Mouse (Mus musculus): Measurements from ENCODE around the gene Mtcl1. TPM values are rescaled to one million over a fixed set of nuclear protein-coding genes. Genes with fewer than 3 reads are reported as not detected.
"Not testable (repeated sequence)": the region's sequence is repeated elsewhere in the genome, so short reads cannot be mapped to it uniquely, and the experiment has no call there.

Gene Mtcl1
- polyA plus RNA-seq, 1 experiment from 2014 or later, result 8.6 TPM

DNA sequence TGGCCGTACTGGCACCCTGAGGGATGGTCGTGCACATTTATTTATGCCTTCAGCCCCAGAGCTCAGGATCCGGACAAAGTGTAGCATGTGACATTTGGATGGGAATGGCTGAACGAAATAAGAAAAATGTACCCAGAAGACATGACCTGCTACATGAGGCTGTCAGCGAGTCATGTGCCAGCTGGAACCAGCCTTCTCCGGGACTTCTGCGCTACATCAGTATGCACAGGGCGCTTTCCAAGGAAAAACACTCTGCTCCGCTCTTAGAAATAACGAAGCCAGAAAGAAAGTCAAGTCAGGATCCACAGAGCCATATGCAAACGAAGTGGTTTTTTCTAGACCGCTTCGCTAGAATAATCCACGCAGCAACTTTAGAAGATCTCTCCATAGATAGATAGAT is 14.5 kb downstream of the Mtcl1 start:
- no peaks in the 10 kb centered on the region for H3K4me1 ChIP-seq (ENCODE audit: insufficient read depth, low read depth, low read length)
- no peak overlapping the region for H3K4me3 ChIP-seq (ENCODE audit: low read depth, low read length)
- H3K27me3 ChIP-seq (replicated peaks; ENCODE audit: insufficient read depth, low read length), result no peaks in the 10 kb centered on the region
- DNase-seq (ENCODE audit: low spot score) (no peak), ATAC-seq (no peak)
- H3K9ac ChIP-seq (replicated peaks; ENCODE audit: low read depth), result no peak overlapping the region
- H3K9me3 ChIP-seq (ENCODE audit: low read length), result no peaks in the 10 kb centered on the region
- TF ChIP-seq CTCF (IDR thresholded peaks at IDR 0.05) (no peak), EP300 (IDR thresholded peaks at IDR 0.05) (no peak)
- H3K4me2 ChIP-seq (replicated peaks; ENCODE audit: low read depth, low read length), result no peak overlapping the region
- no peak overlapping the region for H3K27ac ChIP-seq (ENCODE audit: low read length)
- WGBS, result 89% methylated on average over 14 of the region's 14 CpGs
- H3K36me3 ChIP-seq (ENCODE audit: insufficient read depth, low read length), result peaks cover 11% of the 10 kb centered on the region

DNA sequence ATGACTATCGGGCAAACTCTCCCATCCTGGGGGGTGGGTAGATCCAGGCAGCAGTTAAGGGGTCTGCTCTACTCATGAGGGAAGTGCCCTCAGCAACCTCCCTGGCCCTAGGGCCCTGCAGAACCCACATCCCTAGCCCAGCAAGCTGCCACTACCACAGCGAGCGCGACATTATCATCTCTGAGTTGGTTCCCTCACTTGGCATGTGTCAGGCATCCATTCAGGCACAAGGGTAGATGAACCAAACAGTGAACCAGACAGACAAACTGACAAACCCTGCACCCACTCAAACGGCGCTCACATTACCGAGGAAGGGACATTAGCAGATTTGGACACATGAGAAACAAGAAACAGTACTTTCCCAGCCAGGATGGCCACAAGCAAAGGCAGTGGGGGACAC is 15.0 kb downstream of the Mtcl1 start:
- TF ChIP-seq EP300 (IDR thresholded peaks at IDR 0.05) (no peak), CTCF (IDR thresholded peaks at IDR 0.05) (no peak)
- DNase-seq (ENCODE audit: low spot score) (no peak), ATAC-seq (no peak)
- Histone ChIP-seq H3K4me1 (ENCODE audit: insufficient read depth, low read depth, low read length) (no peaks in the 10 kb centered on the region), H3K27ac (ENCODE audit: low read length) (no peak overlapping the region), H3K9ac (replicated peaks; ENCODE audit: low read depth) (no peak overlapping the region), H3K9me3 (ENCODE audit: low read length) (no peaks in the 10 kb centered on the region), H3K36me3 (ENCODE audit: insufficient read depth, low read length) (peaks cover 11% of the 10 kb centered on the region), H3K4me3 (ENCODE audit: low read depth, low read length) (no peak overlapping the region), H3K27me3 (replicated peaks; ENCODE audit: insufficient read depth, low read length) (no peaks in the 10 kb centered on the region), H3K4me2 (replicated peaks; ENCODE audit: low read depth, low read length) (no peak overlapping the region)
- WGBS, result 94% methylated on average over 7 of the region's 7 CpGs

DNA sequence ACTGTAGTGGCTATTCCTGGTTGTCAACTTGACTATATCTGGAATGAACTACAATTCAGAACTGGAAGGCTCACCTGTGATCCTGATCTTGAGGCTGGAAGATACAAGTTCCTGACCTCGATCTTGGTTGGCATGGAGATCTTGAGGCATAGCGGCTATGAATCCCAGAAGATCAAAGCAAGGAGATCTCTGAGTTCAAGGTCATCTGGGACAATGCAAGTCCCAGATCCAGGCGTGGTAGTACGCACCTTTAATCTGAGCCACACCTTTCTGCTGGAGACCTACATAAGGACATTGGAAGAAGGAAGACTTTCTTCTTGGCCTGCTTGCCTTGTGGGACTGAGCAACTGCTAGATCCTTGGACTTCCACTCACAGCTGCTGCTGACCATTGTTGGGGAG is 24.9 kb downstream of the Mtcl1 start:
- H3K9ac ChIP-seq (replicated peaks; ENCODE audit: low read depth); H3K27ac ChIP-seq (ENCODE audit: low read length); ATAC-seq; H3K27me3 ChIP-seq (replicated peaks; ENCODE audit: insufficient read depth, low read length); DNase-seq (ENCODE audit: low spot score); H3K36me3 ChIP-seq (ENCODE audit: insufficient read depth, low read length); H3K4me2 ChIP-seq (replicated peaks; ENCODE audit: low read depth, low read length); H3K9me3 ChIP-seq (ENCODE audit: low read length); H3K4me3 ChIP-seq (ENCODE audit: low read depth, low read length); H3K4me1 ChIP-seq (ENCODE audit: insufficient read depth, low read depth, low read length): not testable (repeated sequence)
- 96% methylated on average over 4 of the region's 4 CpGs for WGBS

DNA sequence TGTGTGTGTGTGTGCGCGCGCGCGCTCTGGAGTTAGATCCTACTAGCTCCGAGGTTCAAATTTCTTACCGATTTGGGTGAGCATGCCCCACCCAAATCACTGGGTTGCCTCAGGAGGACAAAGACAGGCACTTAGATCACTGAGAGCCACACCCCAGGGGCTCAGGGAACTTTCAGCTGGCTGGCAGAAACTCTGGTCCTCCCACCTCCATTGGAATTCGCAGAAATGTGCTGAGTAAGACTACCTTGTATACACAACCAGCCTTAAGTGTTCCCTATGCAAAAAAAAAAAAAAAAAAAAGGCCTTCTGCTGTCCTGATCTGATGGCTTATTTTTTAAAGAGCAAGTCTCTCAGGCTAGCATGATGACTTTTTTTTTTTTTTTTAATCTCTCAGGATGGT is 30.1 kb downstream of the Mtcl1 start:
- no peaks in the 10 kb centered on the region for H3K36me3 ChIP-seq (ENCODE audit: insufficient read depth, low read length)
- TF ChIP-seq CTCF (IDR thresholded peaks at IDR 0.05) (no peak), EP300 (IDR thresholded peaks at IDR 0.05) (no peak)
- 0 out of 2 replicates have a peak overlapping the region, but pooled peaks have one; percentile 12 for H3K4me2 ChIP-seq (replicated peaks; ENCODE audit: low read depth, low read length)
- ATAC-seq (peak; percentile 84), DNase-seq (ENCODE audit: low spot score) (peak; percentile 76)
- H3K4me3 ChIP-seq (ENCODE audit: low read depth, low read length), result no peak overlapping the region
- H3K9me3 ChIP-seq (ENCODE audit: low read length), result no peaks in the 10 kb centered on the region
- H3K27me3 ChIP-seq (replicated peaks; ENCODE audit: insufficient read depth, low read length), result no peaks in the 10 kb centered on the region
- 0 out of 2 replicates have a peak overlapping the region, but pooled peaks have one; percentile 20 for H3K27ac ChIP-seq (ENCODE audit: low read length)
- peaks cover 9% of the 10 kb centered on the region; the same call in 1 of the 2 replicates for H3K4me1 ChIP-seq (ENCODE audit: insufficient read depth, low read depth, low read length)
- 57% methylated on average over 8 of the region's 8 CpGs for WGBS
- H3K9ac ChIP-seq (replicated peaks; ENCODE audit: low read depth), result no peak overlapping the region

DNA sequence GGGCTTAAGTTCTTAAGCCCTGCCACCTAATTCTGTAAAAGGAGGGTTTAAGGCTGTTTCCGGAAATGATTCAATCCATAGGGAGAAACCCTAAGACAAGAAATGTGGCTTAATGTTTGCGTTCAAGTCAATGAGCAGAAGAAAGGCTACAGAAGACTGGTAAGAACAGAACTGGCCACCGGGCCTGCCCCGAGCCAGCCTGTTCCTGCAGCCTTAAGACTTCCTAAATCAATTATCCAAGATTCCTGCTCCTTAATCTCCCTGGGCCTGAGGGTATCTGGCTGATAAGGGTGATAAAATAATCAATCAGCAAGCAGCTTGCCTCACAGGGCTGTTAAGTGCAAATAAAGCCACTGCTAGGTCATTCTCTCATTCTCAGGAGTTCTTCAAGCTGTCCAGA is 31.8 kb downstream of the Mtcl1 start:
- no peaks in the 10 kb centered on the region for H3K36me3 ChIP-seq (ENCODE audit: insufficient read depth, low read length)
- no peaks in the 10 kb centered on the region for H3K9me3 ChIP-seq (ENCODE audit: low read length)
- H3K27me3 ChIP-seq (replicated peaks; ENCODE audit: insufficient read depth, low read length), result no peaks in the 10 kb centered on the region
- DNase-seq (ENCODE audit: low spot score) (no peak), ATAC-seq (no peak)
- no peak overlapping the region for H3K4me3 ChIP-seq (ENCODE audit: low read depth, low read length)
- no peak overlapping the region for H3K27ac ChIP-seq (ENCODE audit: low read length)
- H3K4me1 ChIP-seq (ENCODE audit: insufficient read depth, low read depth, low read length), result peaks cover 9% of the 10 kb centered on the region; the same call in 1 of the 2 replicates
- WGBS, result 47% methylated on average over 4 of the region's 4 CpGs
- H3K9ac ChIP-seq (replicated peaks; ENCODE audit: low read depth), result no peak overlapping the region
- TF ChIP-seq CTCF (IDR thresholded peaks at IDR 0.05), result no peak
- TF ChIP-seq EP300 (IDR thresholded peaks at IDR 0.05), result no peak
- H3K4me2 ChIP-seq (replicated peaks; ENCODE audit: low read depth, low read length), result no peak overlapping the region

DNA sequence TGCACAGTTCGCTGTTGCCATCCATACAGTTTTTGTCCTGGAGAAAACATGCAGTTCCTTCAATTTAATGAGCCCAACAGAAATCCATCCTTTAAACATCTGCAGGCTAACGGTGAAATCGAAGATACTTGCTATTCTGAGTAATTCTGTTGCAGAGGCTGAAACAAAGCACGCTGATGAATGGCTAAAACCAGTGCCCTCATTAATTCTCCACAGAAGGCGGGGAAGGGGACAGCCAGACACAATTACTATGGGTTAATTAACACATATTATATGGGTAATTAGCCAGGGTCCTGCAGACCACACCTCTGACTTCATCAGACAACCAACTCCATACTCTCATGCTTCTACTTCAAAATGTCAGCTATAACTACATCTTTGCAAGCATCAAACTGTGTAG is 32.2 kb downstream of the Mtcl1 start:
- Histone ChIP-seq H3K4me1 (ENCODE audit: insufficient read depth, low read depth, low read length) (peaks cover 9% of the 10 kb centered on the region; the same call in 1 of the 2 replicates), H3K36me3 (ENCODE audit: insufficient read depth, low read length) (no peaks in the 10 kb centered on the region), H3K4me3 (ENCODE audit: low read depth, low read length) (peak overlapping the region; percentile 21; the same call in 1 of the 2 replicates), H3K9ac (replicated peaks; ENCODE audit: low read depth) (no peak overlapping the region), H3K4me2 (replicated peaks; ENCODE audit: low read depth, low read length) (peak overlapping the region; percentile 52), H3K27ac (ENCODE audit: low read length) (no peak overlapping the region), H3K9me3 (ENCODE audit: low read length) (no peaks in the 10 kb centered on the region), H3K27me3 (replicated peaks; ENCODE audit: insufficient read depth, low read length) (no peaks in the 10 kb centered on the region)
- no peak for ATAC-seq
- DNase-seq (ENCODE audit: low spot score), result no peak
- TF ChIP-seq CTCF (IDR thresholded peaks at IDR 0.05) (no peak), EP300 (IDR thresholded peaks at IDR 0.05) (no peak)
- 49% methylated on average over 5 of the region's 5 CpGs for WGBS

DNA sequence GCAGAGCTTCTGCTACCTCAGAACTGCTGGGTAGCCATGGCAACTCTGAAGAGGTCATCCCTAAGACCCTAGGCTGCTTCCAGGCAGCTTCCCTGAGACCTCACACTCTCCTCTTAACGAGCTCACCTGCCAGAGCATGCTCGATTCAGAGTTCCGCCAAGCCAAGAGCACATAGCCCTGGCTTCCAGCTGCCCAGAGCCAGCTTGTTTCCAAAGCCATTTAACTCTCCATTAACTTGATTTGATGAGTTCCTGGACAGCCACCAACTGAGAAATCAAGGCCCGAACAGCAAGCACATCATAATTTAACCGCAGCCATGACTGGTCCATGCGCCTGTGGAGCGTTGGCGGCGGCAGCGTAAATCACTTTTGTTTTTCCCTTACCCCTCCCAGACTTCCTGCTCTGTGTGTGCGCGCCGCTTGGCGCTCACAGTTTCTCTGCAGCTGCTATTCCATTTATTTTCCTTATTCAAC is 32.7 kb downstream of the Mtcl1 start:
- H3K27me3 ChIP-seq (replicated peaks; ENCODE audit: insufficient read depth, low read length), result no peaks in the 10 kb centered on the region
- no peak for ATAC-seq
- no peaks in the 10 kb centered on the region for H3K36me3 ChIP-seq (ENCODE audit: insufficient read depth, low read length)
- H3K4me2 ChIP-seq (replicated peaks; ENCODE audit: low read depth, low read length), result peak overlapping the region; percentile 52
- peak; percentile 53 for DNase-seq (ENCODE audit: low spot score)
- 31% methylated on average over 14 of the region's 14 CpGs for WGBS
- no peak overlapping the region for H3K27ac ChIP-seq (ENCODE audit: low read length)
- no peak for TF ChIP-seq EP300 (IDR thresholded peaks at IDR 0.05)
- peak; percentile 54 for TF ChIP-seq CTCF (IDR thresholded peaks at IDR 0.05)
- H3K4me3 ChIP-seq (ENCODE audit: low read depth, low read length), result peak overlapping the region; percentile 21
- H3K9me3 ChIP-seq (ENCODE audit: low read length), result no peaks in the 10 kb centered on the region
- H3K9ac ChIP-seq (replicated peaks; ENCODE audit: low read depth), result 0 out of 2 replicates have a peak overlapping the region, but pooled peaks have one; percentile 9
- H3K4me1 ChIP-seq (ENCODE audit: insufficient read depth, low read depth, low read length), result peaks cover 9% of the 10 kb centered on the region; the same call in 1 of the 2 replicates

Data from lung, postnatal 0 days (tissue).